Mouse (Mus musculus) 3T3-L1 (cell line): ENCODE results near the gene Gbf1.

ENCODE experiments used
- DNase-seq: peaks from one replicate; pipeline ENCODE4 v3.0.0-alpha.2; 2015; ENCODE audit warnings: low read depth, low spot score

The Gbf1 gene

DNA sequence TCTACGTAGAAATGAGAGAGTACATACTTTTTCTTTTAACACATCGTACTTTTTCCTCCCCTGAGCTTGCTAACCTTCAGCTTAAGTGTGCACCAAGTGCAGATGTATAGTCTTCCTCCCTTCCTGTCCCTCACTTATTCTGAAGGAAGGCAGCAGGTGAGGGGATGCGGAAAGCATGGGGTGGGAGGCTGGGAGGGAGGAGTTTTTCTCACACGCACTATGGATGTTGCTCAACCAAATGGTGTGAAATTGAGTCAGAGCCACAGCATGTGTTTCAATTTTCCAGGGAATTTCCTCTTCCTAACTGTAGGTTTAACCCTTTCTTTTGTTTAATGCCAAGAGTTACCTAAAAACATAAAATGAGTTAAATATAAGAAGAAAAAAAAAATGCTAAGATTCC, 70.8 kb downstream of the Gbf1 start:
- no peak for DNase-seq

DNA sequence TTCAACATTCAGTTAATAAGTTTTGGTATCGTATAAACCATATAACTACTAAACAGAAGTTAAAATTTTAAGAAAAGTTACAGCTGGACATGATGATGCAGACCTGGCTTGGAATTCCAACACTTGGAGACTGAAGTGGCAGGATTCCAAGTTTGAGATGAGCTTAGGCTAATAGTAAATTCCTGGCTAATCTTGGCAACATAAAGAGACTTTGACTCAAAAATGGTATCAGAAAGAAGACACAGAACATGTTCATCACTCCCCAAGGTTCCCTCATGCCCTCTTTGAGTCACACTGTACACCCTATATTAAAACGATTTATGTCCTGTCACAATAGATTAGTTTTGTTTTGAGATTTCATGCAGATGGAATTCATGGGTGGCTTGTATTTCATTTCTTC, 72.6 kb downstream of the Gbf1 start:
- peak; percentile 84 for DNase-seq

DNA sequence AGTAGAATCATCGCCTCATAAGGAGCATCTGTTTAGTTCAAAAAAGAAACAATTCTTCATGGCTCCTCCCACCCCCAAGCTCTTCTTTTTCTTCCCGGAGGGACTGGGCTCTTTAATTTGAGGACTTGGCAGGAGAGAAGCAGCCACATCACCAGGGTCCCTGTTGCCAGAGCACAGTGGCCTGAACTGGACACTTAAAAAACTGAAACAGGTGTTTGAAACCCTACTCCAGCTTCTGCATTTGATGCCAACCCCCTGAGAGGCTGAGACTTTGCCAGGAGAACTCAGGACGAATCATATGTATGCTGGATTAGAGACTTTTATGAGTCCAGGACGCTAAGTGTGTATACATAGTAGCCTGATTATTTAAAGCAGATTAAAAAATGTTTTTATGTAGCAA, 73.2 kb downstream of the Gbf1 start:
- DNase-seq = peak; percentile 48

DNA sequence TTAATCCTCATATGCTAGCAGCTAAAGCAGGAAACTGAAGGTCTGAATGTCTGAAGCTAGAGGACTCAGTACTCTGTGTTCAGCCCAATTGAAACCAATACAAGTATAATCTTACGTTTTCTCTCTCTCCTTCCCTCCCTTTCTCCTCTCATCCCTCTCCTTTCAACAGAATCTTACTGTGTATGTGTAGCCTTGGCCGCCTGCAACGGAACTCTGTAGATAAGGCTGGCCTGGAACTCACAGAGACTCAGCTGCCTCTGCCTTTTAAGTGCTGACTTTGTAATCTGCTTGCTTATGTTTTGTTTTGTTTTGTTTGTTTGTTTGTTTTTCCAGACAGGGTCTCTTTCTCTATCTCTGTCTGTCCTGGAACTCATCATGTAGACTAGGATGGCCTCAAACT, 74.0 kb downstream of the Gbf1 start:
- DNase-seq = no peak

DNA sequence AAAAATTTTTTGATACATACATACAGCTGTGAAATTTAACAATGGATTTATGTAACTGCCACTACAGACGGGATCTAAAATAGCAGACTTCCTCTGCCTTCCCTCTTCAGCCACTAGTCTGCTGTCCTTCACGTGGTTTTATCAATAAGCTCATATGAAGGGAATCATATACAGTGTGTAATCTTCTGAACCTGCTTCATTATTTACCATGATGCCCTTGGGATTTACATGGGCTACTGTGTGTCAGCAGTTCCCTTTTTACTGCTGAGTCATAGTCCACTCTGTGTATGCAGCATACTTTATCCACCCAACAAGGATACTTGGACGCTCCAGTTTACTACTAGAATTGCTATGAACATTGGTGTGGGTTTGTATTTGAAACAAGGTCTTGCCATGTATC, 75.0 kb downstream of the Gbf1 start:
- DNase-seq = peak; percentile 49

DNA sequence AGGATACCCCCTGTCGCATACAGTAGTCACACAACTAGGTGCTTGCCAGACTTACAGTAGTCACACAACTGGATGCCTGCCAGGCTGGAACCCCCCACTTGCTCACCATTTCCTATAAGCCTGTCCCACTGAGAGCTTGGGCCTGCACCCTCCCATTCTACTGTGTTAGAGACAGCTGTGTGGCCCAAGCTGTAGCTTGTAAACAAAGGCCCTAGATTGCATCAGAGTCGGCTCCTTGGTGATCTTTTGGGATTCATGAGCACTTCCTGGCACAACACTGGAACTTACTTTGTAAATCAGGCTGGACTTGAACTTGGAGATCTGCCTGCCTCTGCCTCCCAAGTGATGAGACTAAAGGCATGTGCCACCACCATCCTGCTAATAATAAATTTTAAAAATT, 82.1 kb downstream of the Gbf1 start:
- no peak for DNase-seq

DNA sequence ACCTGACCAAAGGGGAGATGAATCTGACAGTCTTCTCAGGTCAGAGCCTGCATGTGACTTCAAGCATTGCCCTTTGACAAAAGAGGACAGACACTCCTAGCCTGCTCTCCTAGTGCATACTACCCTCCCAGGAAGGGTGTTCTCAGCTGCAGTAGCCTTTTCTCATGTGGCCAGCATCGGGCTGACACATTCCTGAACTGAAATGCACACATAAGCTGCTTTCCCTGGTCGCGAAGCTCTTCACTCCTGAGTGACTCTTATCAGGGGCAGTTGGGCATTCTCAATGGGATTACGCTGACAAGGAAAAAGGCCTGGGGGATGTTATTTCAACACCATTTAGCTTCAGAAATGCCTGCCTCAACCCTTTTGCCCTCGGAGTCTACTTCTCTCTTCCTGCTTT, 84.3 kb downstream of the Gbf1 start:
- DNase-seq = no peak

DNA sequence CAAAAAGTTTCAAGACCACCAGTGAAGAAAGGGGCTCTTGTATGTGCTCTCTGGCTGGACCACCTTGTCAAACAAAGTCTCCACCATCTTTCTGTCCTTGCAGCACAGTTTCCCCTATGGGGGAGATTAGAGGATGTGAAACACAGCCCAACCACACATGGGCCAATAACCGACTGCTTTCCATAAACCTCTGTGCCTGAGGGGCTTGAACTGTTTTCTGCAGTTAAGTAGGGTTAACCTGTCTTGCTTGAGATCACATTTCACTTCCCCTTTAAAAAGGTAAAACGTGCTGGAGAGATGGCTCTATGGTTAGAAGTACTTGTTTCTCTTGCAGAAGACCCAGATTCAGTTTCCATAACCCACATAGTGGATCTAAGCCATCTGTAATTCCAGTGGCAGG, 87.9 kb downstream of the Gbf1 start:
- DNase-seq = no peak

DNA sequence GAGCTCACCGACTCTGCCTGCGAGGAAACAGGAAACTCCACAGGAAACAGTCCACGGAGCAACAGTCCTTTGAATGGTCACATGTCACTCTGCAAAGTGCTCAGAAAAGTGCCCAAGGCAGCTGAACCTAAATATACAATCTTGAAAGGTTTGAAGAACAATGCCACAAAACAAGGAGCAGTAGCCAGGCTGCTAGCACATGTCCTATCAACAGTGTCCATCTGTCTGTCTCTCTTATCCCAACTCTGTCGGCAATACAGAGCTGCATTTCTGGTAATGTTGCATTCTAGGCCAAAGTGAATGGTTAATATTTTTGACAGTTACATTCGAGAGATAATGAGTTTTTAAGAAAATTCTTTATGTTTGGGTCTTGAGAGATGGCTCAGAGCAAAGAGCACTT, 90.1 kb downstream of the Gbf1 start:
- no peak for DNase-seq

DNA sequence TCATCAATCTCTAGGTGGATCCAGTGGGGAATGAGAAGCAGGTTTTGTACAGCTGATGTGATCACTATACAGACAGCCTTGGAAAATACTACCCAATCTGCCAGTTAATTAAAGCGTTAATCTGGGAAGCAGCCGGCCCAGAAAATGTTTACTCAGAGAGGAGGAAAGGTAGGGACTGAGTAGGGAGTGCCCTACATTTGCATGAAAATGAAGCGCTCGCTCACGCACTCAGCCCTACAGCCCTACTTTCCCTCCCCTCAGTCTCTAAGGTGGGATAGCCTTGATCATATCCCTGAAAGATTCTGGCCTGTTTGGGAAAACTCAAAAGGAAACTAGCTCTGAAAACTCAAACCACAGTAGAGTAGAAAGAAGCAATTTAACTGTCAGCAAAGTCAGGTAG, 92.3 kb downstream of the Gbf1 start:
- no peak for DNase-seq

DNA sequence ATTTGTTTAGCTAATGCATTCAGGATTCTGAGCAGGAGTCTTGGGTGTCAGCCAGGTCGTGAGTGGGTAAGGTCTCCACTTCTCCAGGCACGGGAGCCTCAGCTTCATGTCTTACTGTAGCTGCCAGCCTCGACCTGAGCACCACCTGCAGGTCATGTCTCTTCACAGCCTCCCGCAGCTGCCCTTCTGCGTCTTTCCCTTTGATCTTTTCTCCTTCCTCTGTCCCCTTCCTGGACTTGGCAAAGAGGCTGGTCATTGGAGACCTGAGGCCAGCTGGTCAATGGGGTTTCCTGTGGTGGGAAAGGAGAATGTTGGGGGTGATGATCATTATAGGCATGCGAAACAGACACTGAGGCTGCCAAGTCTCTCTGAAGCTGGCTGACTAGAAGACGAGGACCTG, 96.7 kb downstream of the Gbf1 start:
- no peak for DNase-seq

DNA sequence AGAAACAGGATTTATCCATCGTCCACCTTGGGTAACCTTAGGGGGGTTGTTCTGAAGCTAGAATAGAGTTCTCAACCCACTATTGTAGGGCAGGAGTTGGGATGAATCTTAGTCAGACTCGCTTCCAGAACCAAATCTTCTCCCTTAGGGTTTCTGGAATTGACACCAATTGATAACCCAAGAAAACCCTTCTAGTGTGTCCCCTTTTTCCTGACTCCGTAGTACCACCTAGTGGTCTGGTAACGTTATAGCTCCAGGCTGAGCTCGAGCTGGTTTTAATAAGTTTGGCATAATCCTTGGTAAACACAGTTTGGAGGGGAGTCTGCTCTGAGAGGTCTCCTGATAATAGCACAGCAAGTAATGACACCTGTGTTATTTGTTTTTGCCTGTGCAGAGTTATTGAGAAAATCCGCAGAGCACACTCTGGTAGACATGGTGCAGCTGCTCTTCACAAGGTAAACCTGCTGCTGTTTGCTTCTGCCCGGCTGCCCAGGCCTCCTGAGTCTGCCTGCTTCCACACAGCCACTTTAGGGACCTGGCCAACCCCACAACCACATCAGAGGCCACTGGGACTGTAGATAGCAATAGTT, 101.9 kb downstream of the Gbf1 start:
- DNase-seq = peak; percentile 75

DNA sequence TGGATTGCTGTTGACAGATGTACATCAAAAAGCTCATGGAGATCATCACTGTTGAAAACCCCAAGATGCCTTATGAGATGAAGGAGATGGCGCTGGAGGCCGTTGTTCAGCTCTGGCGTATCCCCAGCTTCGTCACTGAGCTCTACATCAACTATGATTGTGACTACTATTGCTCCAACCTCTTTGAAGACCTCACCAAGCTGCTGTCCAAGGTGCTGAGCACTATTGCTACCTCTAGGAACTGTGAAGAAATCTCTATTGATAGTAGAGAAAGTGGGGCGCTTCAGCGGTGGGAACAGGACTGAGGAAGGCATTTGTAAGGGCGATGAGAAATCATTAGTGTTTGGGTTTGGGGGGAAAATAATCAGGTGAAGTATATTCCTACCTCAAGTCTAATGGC, 112.5 kb downstream of the Gbf1 start:
- DNase-seq = peak; percentile 26

DNA sequence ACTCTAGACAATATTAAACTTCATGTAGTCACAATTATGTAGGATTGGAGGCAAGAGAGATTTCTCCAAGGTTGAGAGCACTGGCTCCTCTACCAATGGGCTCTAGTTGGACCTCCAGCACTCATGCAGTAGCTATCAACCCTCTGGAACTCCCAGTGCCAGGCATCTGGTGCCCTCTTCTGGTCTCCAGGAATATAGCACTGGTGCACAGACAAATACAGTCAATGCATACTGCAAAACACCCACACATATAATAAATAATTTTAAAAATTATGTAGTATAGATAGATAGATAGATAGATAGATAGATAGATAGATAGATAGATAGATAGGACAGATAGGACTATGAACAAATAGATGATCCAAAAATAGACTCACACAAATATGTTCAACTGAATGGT, 123.0 kb downstream of the Gbf1 start:
- DNase-seq = peak; percentile 62

DNA sequence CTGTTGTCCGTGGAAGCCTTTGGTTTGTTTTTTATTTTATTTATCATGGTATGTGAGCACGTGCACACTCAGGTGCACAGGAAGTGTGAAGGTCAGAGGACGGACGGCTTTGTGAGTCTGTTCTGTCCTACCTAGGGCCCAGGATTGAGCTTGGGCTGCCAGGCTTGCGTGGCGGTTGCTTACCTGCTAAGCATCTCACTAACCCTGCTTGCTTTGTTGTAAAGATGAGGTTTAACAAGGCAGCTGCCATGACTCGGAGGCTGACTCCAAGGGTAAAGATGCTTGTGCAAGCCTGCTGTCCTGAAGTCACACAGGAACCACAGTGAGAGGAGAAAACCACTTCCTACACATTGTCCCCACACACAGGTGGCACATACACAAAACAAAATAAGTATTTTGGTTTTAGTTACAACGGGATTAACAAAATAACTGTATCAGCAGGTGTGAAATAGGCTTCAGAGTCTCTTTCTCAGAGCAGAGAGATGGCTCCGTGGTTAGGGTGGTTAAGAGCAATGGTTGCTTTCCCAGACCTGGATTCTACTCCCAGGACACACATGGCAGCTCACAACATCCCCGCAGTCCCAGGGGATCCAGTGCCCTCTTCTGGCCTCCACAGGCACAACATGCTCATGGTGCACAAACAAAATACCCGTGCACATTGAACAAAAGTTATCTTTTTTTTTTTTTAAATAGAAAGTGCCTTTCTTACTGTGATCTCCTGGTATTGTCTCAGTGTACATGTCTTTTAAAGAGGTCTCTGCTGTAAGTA, 130.0 kb downstream of the Gbf1 start:
- DNase-seq = peak; percentile 34

DNA sequence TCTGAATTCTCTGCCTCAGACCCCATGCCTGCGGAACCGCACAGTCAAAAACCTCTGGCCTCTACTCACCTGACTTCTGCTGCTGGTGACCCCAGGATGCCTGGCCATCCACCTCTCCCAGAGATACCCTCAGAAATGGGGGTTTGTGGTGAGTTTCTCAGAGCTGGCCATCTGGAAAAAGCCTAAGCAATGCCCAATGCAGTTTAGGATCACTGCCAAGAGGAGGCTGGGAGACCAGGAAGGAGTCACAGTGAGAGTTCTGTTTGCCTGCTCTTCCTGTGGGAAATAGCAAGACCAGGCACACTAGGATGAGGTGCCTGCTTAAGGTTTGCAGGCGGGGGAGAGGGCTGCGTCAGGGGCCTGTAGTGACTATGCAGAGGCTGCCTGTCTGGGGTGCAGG, 132.4 kb downstream of the Gbf1 start:
- DNase-seq = no peak

DNA sequence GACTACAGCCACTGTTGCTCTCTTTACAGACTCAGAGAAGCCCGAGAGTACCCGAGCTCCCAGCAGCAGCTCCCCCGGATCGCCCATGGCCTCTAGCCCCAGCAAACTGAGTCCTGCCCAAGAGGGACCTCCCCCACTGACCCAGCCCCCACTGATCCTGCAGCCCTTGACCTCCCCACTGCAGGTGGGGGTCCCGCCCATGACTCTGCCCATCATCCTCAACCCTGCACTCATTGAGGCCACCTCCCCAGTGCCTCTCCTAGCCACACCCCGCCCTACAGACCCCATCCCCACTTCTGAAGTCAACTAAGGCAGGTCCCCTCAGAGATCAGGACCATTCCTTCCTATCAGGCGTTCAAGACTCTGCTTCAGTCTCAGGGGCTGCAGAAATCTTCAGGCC, 133.3 kb downstream of the Gbf1 start:
- no peak for DNase-seq

DNA sequence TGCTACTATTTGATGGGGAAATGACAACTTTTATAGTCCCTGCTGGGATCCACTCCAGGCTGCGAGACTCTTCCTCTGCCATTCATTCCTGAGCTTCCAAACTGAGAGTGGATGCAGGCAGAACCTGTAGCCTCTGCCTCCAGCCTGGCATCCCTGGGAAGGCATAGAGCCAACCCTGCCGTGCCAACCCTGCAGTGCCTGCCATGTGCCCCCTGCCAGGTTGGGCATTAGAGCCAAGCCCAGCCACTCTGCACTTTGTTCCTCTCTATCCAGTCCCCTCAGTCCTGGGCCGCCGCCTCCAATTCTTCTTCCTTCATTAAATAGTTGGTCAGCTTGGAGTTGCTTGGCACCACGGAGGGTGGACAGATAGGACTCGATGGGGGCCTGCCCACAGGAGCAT, 133.7 kb downstream of the Gbf1 start:
- DNase-seq = no peak

DNA sequence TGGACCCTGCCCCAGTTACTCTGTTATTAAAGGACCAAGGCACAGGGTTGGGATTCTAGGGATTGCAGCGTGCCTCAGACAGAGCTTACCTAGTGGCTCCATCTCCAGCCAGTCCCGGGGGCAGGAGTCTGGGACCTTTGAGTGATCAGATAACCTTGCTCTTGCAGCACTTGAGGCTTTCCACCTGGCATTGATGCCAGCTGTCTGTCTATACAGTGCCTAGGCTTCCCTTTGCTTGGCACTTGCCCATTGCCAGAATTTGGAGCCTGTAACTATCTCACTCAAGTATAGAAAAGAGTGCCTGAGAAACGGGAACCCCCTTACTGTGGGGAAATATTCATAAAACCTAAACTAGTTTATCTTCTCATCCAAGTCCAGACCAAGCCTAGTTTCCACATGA, 134.6 kb downstream of the Gbf1 start:
- no peak for DNase-seq

DNA sequence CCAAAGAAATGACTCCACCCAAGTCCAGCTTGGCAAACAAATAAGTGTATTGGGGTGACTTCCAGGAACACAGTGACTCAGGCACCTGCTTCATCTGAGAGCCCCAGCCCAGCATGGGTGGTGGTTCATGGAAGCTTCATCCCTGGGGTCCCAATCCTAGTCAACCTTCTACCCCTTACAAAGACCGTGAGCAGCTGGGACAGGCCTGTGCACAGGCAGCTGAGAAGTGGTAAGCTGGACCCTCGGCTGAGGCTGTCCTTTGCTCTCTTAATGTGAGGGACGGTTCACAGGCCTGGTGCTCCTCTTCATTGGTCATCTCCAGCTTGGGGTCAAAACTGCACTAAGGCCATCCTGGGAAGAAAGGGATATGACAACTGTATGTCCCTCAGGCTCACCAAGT, 135.3 kb downstream of the Gbf1 start:
- DNase-seq = no peak

DNA sequence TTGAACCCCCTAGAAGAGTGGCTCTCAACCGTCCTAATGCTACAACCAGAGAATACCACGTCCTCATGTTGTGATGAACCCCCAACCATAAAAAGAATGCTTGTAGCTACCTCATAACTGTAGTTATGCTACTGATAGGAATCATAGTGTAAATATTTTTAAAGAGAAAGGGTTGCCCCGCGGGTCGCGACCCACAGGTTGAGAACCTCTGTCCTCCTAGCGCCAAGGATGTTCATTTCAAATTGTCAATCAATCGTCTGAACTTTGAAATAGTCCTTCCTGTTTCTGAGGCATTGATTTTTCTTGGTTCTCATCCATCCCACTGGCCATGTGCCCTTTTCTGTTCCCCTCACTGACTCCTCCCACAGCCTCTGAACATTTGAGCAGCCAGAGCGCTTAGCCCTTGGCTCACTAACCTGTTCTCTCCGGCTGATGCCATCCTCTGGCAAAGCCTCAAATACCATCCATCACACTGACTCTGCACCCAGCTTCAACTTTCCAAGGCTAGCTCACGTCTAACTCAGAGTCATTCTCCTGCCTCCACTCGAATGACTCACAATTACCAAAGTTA, 138.3 kb downstream of the Gbf1 start:
- DNase-seq = peak; percentile 74

DNA sequence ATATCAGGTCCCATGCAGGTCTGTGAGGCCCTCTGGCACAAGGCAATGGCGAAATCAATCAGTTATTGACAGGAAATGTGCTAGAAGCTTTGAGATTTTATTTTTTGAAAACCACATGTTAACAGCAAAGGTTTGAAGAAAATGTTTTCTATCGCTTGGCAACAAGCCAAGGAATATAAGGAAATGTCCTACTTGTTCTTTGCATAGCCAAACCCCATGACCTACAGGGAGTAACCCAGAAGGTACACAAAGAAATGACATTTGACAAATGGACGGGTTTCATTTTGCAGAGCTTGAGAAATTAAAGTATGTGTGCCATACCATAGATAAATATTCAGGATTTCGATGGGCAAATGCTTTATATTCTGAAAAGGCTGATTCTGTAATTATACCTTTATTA, 144.6 kb downstream of the Gbf1 start:
- DNase-seq = no peak

DNA sequence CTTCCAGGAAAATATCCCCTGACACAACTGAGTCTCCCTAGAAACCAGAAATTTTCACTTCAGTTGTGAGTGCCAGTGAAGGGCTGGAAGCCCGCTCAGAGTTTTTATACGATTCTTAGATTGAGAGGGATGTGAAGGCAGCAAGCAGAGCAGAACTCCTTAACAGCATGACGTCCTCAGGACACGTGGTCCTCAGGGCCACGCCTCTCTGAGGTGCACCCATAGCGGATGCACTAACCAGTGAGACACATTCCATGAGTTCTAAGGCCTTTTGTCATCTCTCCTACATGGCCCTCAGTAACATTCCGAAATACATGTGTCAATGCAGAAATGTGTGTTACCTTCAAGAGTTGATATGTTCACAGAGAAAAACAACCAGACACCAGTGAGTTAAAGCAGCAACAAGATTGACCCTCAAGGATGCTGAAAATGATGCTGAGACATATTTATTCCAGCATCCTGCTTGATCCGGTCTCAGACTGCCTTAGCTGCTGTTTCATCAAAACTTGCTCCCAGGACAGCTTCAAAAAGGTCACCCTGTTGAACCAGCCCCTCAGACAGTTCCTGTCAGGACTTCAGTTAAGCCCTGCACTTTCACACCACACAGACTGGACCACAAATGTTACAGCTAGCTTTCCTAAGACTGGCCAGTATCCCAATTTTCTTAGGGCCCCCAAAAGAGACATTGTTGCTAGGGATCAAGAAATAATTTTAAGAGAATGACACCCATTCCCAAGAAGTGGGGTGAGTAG, 148.2 kb downstream of the Gbf1 start:
- DNase-seq = no peak
